Mouse (Mus musculus): ENCODE data around the gene Gpr171.
"Not testable (repeated sequence)": the region's sequence is repeated elsewhere in the genome, so short reads cannot be mapped to it uniquely, and the experiment has no call there.

Gene Gpr171

DNA sequence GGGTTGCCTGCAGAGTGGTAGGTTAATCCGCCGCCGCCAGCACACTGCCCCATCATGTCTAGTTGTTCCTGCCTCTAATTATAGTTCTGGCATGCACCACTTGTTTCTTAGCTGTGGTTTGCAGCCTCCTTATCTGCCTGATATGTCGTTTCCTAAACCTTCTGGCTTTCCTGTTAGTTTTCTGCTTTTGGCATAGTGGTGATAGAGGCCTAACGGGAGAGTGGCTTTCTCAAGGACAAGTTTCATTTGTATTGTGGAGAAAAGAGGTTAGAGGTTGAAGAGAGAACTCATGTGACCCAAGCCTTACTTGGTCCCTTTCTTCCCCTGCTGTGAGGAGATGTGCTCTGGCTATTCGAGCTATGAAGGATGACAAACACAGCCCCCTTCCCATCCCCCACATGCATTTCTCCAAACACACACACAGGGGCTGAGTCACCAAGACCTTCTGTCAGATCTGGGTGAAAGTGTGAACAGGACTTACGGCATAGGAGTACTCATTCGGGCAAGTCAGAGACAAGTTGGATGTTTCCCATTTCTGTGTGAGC is 12.4 kb upstream of the Gpr171 start:
- DNase-seq (ENCODE audit: low read depth, low spot score), result no peak

DNA sequence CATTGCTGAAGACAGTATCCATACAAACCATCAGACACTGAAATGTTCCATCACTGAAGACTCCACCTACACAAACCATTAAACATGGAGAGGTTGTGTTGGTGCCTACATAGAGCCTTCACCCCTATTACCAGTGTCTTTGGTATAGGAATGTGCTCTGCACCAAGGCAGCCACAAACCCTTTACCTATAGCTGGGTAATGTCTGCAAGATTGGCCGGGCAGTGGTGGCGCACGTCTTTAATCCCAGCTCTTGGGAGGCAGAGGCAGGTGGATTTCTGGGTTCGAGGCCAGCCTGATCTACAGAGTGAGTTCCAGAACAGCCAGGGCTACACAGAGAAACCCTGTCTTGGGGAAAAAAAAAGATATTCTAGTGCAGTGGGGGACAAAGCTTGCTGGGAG is 11.7 kb upstream of the Gpr171 start:
- DNase-seq (ENCODE audit: low read depth, low spot score), result not testable (repeated sequence)

DNA sequence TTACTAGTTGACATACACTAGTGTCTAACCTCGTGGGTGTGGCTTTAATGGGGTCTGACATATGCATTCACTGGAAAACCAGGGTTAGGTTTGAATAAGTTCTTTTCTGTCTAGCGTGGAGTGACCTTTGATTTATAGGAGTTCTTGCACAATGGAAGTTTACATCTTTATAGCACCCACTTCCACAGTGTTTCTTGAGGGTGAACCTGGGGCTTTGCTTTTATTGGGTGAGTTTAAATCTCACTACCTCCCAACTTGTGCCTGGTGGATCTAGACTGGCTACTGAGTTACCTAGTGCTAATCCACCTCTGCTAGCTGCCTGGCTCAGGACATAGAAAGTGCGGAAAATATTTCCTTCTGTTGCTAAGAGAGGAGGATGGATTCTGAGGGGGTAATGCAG is 10.3 kb upstream of the Gpr171 start:
- no peak for DNase-seq (ENCODE audit: low read depth, low spot score)

DNA sequence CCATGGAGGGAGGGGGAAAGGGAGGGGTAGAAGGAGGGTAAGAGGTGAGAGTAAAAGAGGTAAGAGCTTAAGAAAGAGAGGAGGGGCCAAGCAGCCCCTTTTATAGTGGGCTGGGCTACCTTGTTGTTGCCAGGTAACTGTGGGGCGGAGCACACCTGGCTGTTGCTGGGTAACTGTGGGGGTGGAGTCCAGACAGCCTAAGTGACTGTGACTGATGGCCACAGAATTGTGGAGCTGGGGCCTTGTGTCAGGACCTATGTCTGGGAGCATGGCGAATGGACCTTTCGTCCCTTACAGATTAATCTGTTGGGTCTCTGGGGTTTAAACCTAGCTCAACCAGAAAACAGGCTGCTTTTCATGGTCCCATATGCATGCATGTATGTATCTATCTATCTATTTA is 8.2 kb upstream of the Gpr171 start:
- not testable (repeated sequence) for DNase-seq (ENCODE audit: low read depth, low spot score)

DNA sequence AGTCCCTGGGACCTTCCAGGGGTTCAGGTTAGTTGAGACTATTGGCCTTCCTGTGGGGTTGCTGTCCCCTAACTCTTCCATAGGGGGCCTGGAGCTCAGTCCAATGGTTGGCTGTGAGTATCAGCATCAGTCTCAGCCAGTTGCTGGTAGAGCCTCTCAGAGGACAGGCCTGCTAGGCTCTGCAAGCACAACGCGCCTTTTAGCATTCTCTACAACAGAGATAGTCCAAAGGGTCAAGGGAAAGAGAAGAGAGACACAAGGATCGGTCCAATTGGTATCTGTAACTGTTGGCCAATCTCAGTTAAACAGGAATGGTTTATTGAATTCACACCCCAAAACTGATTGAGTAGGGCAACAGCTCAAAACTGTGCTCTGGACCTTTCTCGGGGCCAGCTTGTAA is 5.8 kb upstream of the Gpr171 start:
- DNase-seq (ENCODE audit: low read depth, low spot score), result no peak

DNA sequence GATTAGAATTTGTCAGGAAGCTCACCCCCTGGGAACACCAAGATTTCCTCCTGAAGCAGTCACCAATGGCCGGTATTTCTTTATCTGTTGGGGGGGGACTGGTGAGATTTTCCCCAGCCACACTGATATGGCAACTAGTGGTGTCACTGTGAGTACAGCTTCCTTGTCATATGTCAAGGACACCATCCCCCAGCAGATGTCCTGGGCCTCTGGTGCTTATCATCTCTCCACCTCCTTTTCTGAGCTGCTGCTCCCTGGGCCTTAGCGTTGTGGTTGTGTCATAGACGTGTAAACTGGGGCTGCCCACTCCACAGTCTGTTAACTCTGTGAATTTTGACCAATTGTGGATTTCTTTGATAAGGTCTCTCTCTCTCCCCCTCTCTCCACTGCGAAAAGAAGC is 2.8 kb upstream of the Gpr171 start:
- no peak for DNase-seq (ENCODE audit: low read depth, low spot score)

DNA sequence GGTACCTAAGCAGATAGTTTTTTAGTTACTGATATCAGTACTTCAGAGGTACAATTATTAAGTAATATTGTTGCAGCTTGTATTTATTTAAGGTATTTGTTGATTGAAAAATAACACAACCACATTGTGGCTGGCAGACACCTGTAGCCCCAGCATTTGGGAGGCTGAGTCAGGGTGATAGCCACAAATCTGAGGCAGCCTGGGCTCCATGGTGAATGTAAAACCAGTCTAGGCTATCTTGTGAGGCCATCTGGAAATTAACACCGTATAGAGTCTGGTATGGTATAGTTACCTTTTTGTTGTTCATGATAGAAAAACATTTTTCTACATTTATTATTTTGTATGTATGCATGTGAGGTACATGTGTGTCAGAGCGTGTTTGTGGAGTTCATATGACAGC is 525 bp upstream of the Gpr171 start:
- DNase-seq (ENCODE audit: low read depth, low spot score), result no peak

DNA sequence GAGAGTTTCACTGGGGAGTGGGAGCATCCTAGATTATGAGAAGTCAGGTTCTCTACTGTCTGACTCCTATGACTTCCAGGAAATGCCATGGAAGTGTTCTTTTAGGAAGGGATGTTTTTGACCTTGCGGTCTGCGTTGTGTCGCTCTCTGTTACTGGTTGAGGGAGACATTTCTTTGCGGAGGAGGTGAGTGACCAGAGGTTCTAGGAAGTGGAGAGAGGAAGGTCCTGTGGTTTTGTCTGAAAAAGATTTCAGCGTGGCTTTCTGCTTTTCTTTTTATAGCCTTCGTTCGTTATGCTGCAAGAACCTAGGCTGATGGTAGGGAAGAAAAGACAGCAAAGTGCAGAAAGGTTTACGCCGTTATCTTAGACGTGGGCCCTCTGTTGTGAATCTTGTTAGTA is 3.1 kb downstream of the Gpr171 start:
- DNase-seq (ENCODE audit: low read depth, low spot score), result no peak

DNA sequence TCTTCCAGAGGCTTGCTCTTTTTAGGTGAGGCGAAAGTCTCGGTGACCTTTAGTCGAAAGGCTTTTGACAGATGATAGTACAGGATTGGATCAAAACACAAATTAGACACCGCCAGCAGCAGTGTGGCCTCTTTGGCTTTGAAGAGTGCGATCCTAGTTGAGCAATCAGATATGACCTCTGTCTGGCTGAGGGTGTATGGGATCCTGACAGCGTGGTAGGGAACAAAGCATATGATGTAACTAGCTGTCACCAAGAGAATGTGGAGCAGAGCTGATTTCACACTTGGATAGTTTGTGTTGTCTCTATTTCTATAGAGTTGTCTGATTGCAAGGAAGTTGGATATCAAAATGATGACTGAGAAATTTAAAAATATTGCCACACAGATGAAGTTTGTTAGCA is 4.2 kb downstream of the Gpr171 start:
- no peak for DNase-seq (ENCODE audit: low read depth, low spot score)

DNA sequence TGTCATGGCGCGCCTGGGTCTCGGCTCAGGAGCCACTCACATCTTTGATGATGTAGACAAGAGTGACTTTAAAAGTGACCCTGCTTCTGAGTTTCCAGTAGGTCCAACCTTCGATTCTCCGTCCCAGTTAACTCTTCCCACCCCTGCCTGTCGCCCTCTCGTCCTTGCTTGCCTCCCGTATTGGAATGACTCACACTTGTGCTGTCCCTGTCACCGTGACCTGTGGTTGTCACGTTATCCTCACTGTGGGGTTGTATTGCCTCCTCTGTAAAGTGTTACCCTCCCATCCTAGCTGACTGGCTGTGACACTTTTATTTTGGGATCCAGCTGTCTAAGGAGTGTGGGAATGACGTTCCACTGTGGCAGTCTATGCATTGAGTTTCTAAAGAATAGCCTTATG is 8.9 kb downstream of the Gpr171 start:
- no peak for DNase-seq (ENCODE audit: low read depth, low spot score)

DNA sequence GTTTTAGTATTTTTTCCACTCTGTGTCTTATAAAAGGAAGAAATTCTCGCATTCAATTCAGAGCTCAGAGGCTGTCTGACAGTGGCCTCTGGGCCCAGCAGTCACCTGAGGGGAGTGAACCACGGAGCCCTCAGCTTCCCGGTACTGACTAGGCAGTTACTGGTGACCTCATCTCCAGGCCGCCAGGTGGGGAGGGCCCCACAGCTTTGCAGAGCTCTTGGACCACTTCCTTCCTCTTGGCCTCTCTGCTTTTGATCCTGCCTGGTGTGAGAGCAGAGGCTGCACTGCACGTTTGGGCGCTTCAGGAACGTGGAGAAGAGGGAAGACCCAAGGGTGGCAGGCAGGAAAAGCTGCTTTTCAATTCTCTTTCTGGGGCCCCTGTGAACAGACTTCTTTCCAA is 20.7 kb downstream of the Gpr171 start:
- no peak for DNase-seq (ENCODE audit: low read depth, low spot score)

DNA sequence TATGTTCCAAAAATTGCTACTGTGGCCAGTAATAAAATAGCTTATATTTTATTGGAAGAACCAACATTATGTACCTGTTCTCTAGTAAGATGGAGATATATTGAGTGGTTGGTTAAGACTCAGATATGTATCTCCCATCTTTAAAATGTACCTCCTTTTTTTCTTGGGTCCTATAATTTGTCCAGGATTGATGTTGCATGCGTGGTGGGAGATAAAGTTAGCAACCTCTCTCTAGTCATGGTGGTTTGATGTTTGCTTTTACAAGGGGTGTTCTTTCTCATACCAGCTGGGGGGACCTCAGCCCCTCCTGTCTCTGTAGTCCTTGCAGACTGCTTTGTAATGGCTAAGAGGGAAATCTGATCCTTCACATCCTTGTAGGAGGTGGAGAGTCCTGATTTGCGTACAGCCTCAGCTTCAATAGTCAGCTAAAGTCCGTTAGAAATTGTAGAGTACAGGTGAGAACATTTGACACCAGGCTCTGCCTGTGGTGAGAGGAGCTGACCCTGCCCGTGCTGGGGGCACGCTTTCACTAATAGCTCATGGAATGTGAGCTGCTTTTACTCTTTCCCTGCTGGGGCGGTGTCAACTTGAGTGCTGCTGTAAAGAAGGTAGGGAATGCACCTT is 21.2 kb downstream of the Gpr171 start:
- DNase-seq (ENCODE audit: low read depth, low spot score), result no peak

DNA sequence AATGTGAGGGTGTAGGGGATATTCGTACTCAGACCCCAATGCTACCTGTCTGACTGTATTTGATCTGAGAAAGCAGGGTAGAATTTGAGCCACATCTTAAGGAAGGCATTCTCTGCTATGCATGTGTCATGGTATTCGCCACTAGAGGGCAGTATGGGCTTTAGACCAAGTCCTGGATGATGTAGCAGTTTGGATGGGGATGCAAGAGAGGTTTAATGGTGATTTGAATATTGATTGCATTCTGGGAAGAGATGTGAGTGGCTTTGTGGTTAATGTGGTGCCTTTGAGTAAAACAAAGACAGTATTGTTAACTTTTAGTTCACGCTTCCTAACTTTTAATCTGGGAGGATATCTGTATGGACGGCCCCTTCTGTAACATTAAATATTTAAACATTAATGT is 22.3 kb downstream of the Gpr171 start:
- no peak for DNase-seq (ENCODE audit: low read depth, low spot score)

DNA sequence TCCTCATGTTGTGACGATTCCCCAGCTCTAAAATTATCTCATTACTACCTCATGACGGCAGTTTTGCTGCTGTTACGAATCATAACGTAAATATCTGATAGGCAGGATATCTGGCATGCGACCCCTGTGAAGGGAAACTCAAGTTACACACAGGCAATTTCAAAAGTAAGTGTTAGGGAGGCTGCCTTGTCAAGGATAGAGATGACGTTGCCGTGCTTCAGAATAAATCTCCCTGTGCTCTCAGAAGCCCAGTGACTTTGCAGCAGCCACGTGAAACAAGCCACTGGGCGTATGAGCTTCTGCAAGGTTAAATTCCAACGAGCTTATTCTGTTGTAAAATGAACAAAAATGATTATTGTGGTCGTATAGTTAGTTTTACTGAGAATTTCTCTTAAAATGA is 23.0 kb downstream of the Gpr171 start:
- no peak for DNase-seq (ENCODE audit: low read depth, low spot score)

DNA sequence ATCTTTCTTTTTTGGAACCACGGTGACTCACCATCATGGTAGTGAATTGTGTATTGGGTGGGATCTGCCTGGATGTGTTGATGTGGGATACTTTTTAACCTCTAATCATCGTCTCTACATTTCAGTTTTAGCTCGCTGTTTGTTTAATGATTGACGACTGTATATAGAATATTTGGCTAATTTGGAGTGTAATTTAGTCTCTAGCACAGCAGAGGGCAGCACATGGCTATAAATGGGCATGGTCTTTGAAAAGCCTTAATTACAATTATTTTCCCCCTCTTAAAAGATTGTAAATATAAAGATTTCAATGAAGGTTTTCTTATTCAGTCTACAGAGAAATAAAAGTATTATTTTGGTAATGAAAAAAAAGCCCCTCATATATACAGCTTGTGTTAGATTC is 24.3 kb downstream of the Gpr171 start:
- DNase-seq (ENCODE audit: low read depth, low spot score), result no peak

DNA sequence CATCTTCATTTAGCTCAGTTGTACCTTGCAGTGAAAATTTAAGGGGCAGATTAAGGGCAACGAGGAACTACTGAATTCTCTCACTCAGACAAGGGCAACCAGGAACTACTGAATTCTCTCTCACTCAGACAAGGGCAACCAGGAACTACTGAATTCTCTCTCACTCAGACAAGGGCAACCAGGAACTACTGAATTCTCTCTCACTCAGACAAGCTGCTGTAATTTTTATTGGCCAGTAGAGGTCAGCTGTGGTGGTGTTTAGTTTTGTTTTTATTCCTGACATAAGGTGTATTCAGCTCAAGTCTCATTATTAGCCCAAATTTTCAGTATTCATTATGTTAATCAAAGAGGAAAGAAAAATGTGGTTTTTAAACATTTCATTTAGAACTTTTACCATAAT is 32.5 kb downstream of the Gpr171 start:
- not testable (repeated sequence) for DNase-seq (ENCODE audit: low read depth, low spot score)

DNA sequence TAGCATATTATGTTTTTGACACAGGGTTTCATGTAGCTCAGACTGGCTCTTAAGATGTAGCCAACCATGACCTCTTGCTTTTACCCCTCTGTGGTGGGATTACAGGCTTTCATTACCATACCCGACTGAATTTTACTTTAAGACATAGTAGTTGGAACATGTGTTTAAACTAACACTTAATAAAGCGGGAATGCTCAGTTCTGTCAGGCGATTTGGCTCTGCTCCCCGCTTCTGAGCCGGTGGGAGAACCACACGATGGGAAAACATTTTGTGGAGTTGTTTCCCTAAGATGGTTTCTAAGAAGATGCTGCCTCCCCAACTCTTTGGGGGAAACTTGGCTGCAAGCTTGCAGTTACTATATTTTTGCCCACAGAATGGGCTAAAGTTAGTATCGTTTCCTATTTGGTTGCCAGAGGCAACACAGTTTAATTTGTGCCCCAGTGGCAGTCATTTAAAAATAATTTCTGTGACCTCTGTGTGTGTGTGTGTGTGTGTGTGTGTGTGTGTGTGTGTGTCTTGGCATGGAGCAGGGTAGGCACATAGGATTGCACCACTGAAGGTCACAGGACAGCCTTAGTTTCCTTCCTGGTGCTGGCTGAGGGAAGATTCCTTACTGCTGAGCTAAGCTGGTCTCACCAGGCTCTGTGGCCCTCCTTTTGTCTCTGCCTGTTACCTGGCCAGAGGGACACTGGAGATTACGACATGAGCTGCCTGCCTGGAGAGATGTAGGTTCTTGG is 34.9 kb downstream of the Gpr171 start:
- no peak for DNase-seq (ENCODE audit: low read depth, low spot score)

DNA sequence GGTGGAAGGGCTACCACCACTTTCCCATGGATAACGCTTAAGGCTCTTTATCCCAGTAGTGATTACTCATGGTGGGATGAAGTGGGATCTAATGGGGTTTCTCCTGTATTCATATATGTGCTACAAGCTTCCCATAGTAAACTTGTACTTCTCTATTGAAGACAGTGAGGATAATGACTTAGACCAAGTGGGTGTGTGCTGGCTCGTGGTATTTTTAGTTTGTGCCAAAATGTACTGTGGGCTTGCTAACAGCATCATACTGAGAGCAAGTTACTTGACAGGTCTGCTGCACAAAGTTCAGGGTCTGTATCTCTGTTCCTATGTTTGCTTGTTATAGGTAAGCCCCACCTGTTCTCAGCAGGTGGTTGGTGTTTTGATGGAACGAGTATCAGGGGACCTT is 35.7 kb downstream of the Gpr171 start:
- no peak for DNase-seq (ENCODE audit: low read depth, low spot score)

DNA sequence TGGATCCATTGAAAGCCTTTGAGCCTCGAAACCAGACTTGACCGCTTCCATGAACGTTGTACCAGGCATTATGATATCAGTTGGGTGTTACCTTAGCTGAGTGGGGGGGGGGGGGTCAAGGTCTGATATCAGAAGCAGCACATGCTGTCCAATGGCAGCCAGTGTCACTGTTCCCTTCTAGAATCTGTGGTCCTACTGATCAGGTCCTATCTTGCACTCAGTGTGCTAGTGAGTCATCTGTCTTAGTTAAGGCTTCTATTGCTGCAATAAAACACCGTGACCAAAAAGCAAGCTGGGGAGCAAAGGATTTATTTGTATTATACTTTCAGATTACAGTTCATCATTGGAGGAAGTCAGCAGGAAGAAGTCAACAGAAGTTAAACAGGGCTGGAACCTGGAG is 38.2 kb downstream of the Gpr171 start:
- DNase-seq (ENCODE audit: low read depth, low spot score), result no peak

DNA sequence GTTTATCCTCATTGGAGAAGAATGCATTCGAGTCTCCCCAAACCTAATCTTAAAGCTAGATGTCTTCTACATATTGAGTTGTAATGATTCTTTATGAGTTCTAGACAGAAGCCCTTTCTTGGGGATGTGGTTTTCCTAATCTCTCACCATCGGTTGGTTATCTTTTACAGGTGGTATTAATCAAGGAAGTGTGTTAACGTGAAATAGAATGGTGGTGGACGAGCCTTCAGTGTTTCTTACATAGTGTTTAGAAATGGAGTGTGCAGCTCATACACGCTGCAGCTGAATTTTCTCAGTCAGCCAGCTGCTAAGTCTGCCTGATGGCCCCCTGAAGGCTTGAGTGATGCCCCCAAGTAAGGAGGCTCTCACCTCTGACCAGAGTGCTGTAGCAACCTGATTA is 39.5 kb downstream of the Gpr171 start:
- DNase-seq (ENCODE audit: low read depth, low spot score), result no peak

DNA sequence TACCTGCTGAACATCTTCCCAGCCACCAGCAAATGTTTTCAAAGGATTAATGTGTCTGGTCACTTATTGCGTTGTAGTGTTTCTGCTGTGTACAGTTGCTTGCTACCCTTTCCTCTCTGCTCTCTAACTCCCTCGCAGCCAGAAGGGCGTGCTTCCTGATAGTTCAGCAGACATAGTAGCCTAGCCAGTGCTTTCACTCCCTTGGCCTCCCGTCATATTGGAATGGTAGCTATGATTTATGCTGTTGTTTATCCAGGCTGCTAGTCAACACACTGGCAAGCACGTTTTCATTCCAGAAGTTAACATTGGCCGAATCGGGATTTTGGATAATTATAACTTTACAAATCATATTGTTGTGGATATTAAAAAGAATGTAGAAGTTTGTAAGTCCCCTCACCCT is 41.5 kb downstream of the Gpr171 start:
- DNase-seq (ENCODE audit: low read depth, low spot score), result no peak

DNA sequence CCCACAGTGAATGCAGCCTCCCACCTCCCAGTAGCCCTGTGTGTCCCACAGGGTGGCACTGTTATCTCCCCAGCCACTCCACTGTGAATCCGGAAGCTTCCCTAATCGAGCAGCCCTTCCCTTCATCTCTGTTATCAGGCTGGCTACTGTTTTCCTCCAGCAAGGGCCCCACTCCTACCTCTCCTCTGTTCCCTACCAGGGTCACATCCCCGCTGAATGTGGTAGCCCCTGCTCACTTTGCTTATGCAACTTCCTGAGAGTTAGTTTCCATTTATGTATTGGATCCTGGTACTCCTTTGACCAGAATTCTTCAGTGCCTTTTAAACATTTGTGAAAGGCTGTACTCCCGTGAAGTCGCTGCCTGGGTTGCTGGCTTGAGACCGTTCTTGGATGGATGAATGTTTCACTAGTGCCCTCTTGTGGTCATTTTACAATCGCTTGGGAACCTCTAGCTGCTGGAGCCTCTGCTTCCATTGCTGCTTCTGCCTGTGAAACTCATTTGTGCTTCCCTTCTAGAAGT is 42.5 kb downstream of the Gpr171 start:
- peak; percentile 67 for DNase-seq (ENCODE audit: low read depth, low spot score)

DNA sequence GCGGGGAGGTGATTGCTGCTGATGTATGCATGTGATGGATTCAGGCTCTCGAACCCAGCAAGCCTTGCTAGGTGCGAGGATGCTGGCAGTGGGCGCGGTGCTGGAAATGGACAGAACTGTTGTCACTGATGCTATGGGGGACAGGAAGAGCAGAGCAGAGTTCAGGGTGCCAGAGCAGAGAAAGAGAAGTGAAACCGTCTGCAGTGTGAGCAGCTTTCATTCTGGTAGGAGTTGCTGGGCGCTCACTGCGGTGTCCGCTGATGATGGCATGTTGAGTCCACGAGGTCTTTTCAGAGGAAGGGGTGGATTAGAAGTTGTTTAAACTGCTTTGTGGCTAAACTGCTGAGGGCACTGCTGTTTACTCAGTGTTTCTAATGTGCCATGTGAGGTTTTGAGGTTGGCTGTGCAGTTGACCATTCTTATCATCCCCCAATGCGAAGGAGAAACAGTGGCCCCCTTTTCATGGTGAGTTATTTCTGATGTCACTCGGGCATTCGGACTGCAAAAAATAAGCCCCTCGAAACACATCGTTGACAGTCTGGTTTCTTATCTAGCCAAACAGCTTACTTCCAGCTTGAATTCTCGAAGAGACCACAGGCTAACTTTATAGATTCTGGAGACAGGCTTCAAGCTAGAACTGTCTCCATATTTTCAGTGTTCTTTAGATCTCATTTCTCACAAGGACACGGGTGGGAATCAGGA is 46.6 kb downstream of the Gpr171 start:
- DNase-seq (ENCODE audit: low read depth, low spot score), result no peak

All from brain, embryonic 18.5 days (tissue).